Mouse (Mus musculus) CD4-positive helper T cell, adult 2 months (primary cell): ENCODE results near the gene Fsd1.
"Not testable (repeated sequence)": the region's sequence is repeated elsewhere in the genome, so short reads cannot be mapped to it uniquely, and the experiment has no call there.

ENCODE experiments used
- DNase-seq: peaks from one replicate; pipeline ENCODE4 v3.0.0-alpha.2; 2012; ENCODE audit warnings: low read depth, missing footprints, low spot score

Fsd1 gene

GRCm38 (mm10) chr17:55986030-55986961, at the start of gene Fsd1:
TSS of gene Fsd1 (plus strand) at chr17:55986509.
- no peak for DNase-seq

GRCm38 (mm10) chr17:55944387-55944865, 41.9 kb upstream of the Fsd1 start:
- DNase-seq: not testable (repeated sequence)

GRCm38 (mm10) chr17:55944866-55945682, 41.2 kb upstream of the Fsd1 start:
- DNase-seq: peak; percentile 84

- no peak for DNase-seq
These were observed 40.6 kb upstream of the Fsd1 start for GRCm38 (mm10) chr17:55945696-55946095.

GRCm38 (mm10) chr17:55948647-55949046, 37.7 kb upstream of the Fsd1 start:
- DNase-seq: no peak

- no peak for DNase-seq
These were observed 36.9 kb upstream of the Fsd1 start, which contains the start of gene Zfp119b for GRCm38 (mm10) chr17:55949400-55949799. TSS of gene Zfp119b (minus strand) at chr17:55949500.

- no peak for DNase-seq
These were observed 35.7 kb upstream of the Fsd1 start for GRCm38 (mm10) chr17:55950601-55951000.

GRCm38 (mm10) chr17:55952041-55952440, 34.3 kb upstream of the Fsd1 start:
- no peak for DNase-seq

- DNase-seq: no peak
These were observed 33.8 kb upstream of the Fsd1 start, which contains the start of gene Ebi3 for GRCm38 (mm10) chr17:55952447-55953027. TSS of gene Ebi3 (plus strand) at chr17:55952640.

- no peak for DNase-seq
These were observed 32.6 kb upstream of the Fsd1 start for GRCm38 (mm10) chr17:55953751-55954150.

- no peak for DNase-seq
These were observed 32.1 kb upstream of the Fsd1 start for GRCm38 (mm10) chr17:55954229-55954628.

GRCm38 (mm10) chr17:55956129-55956528, 30.2 kb upstream of the Fsd1 start:
- DNase-seq: no peak

- no peak for DNase-seq
These were observed 29.7 kb upstream of the Fsd1 start for GRCm38 (mm10) chr17:55956591-55956990.

GRCm38 (mm10) chr17:55957168-55957567, 29.1 kb upstream of the Fsd1 start:
- DNase-seq: peak; percentile 73

- DNase-seq: no peak
These were observed 28.4 kb upstream of the Fsd1 start for GRCm38 (mm10) chr17:55957726-55958583.

- no peak for DNase-seq
These were observed 27.8 kb upstream of the Fsd1 start for GRCm38 (mm10) chr17:55958584-55958886.

GRCm38 (mm10) chr17:55958918-55959728, 27.2 kb upstream of the Fsd1 start, which contains the start of gene Yju2:
TSS of gene Yju2 (plus strand) at chr17:55959099.
- peak; percentile 96 for DNase-seq

- no peak for DNase-seq
These were observed 26.2 kb upstream of the Fsd1 start for GRCm38 (mm10) chr17:55959946-55960740.

- DNase-seq: no peak
These were observed 25.5 kb upstream of the Fsd1 start for GRCm38 (mm10) chr17:55960791-55961190.
